Mouse (Mus musculus): Measurements from ENCODE around the gene Fam19a3.

The Fam19a3 gene

GRCm38 (mm10) chr3:104792360-104793270, 11.0 kb upstream of the Fam19a3 start:
- DNase-seq (ENCODE audit: low read depth, low spot score) = no peak

GRCm38 (mm10) chr3:104791671-104792070, 10.0 kb upstream of the Fam19a3 start:
- DNase-seq (ENCODE audit: low read depth, low spot score) = no peak

GRCm38 (mm10) chr3:104791017-104791416, 9.4 kb upstream of the Fam19a3 start:
- DNase-seq (ENCODE audit: low read depth, low spot score) = no peak

GRCm38 (mm10) chr3:104790401-104790937, 8.8 kb upstream of the Fam19a3 start:
- DNase-seq (ENCODE audit: low read depth, low spot score) = peak; percentile 54

- no peak for DNase-seq (ENCODE audit: low read depth, low spot score)
Measured at GRCm38 (mm10) chr3:104789822-104790221, 8.2 kb upstream of the Fam19a3 start.

GRCm38 (mm10) chr3:104789312-104789605, 7.6 kb upstream of the Fam19a3 start:
- no peak for DNase-seq (ENCODE audit: low read depth, low spot score)

GRCm38 (mm10) chr3:104788561-104789311, 7.1 kb upstream of the Fam19a3 start:
- DNase-seq (ENCODE audit: low read depth, low spot score) = peak; percentile 84

GRCm38 (mm10) chr3:104788075-104788474, 6.4 kb upstream of the Fam19a3 start, which contains the start of gene Rhoc:
Rhoc (plus strand) TSS chr3:104788375.
- DNase-seq (ENCODE audit: low read depth, low spot score) = no peak

GRCm38 (mm10) chr3:104785284-104785683, 3.6 kb upstream of the Fam19a3 start:
- no peak for DNase-seq (ENCODE audit: low read depth, low spot score)

GRCm38 (mm10) chr3:104783971-104784500, 2.4 kb upstream of the Fam19a3 start:
- DNase-seq (ENCODE audit: low read depth, low spot score) = no peak

- DNase-seq (ENCODE audit: low read depth, low spot score) = no peak
Measured at GRCm38 (mm10) chr3:104782061-104782681, 531 bp upstream of the Fam19a3 start.

- peak; percentile 61 for DNase-seq (ENCODE audit: low read depth, low spot score)
Measured at GRCm38 (mm10) chr3:104780561-104781420, 849 bp downstream of the Fam19a3 start, which contains the start of gene Ppm1j. Ppm1j (plus strand) TSS chr3:104781056.

- peak; percentile 89 for DNase-seq (ENCODE audit: low read depth, low spot score)
Measured at GRCm38 (mm10) chr3:104779949-104780348, 1.7 kb downstream of the Fam19a3 start.

- DNase-seq (ENCODE audit: low read depth, low spot score) = peak; percentile 69
Measured at GRCm38 (mm10) chr3:104777342-104777741, 4.3 kb downstream of the Fam19a3 start.

GRCm38 (mm10) chr3:104773301-104773700, 8.3 kb downstream of the Fam19a3 start:
- DNase-seq (ENCODE audit: low read depth, low spot score) = no peak

GRCm38 (mm10) chr3:104771460-104771859, 10.2 kb downstream of the Fam19a3 start:
- no peak for DNase-seq (ENCODE audit: low read depth, low spot score)

GRCm38 (mm10) chr3:104770918-104771317, 10.7 kb downstream of the Fam19a3 start:
- DNase-seq (ENCODE audit: low read depth, low spot score) = no peak

GRCm38 (mm10) chr3:104770035-104770434, 11.6 kb downstream of the Fam19a3 start:
- no peak for DNase-seq (ENCODE audit: low read depth, low spot score)

- DNase-seq (ENCODE audit: low read depth, low spot score) = no peak
Measured at GRCm38 (mm10) chr3:104769135-104769534, 12.5 kb downstream of the Fam19a3 start.

- DNase-seq (ENCODE audit: low read depth, low spot score) = no peak
Measured at GRCm38 (mm10) chr3:104767716-104768115, 13.9 kb downstream of the Fam19a3 start.

- DNase-seq (ENCODE audit: low read depth, low spot score) = no peak
Measured at GRCm38 (mm10) chr3:104767141-104767540, 14.5 kb downstream of the Fam19a3 start.
